Mouse (Mus musculus): ENCODE data around the gene Hpse2.

The Hpse2 gene

GRCm38 (mm10) chr19:42767361-42767760 is 620.8 kb downstream of the Hpse2 start:
- DNase-seq, result no peak

DNA sequence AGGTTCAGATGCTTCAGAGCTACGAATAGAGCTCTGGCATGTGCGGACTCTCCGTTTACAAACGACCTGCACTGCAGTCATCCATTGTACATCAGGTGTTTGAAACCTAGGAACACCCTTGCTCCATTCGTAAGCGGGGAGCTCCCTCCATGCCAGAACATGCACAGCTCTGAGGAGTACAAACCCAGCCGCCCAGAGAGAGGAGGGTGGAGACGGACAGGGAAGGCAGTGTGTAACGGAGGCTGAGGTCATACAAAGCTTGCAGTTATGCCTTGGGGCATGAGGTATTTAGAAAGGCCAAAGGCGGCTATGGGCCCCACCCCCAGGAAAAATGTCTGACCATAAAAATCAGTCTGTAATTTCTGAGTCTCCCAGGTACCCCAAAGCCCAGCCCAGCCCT is 623.8 kb downstream of the Hpse2 start:
- DNase-seq, result no peak

- no peak for DNase-seq
Observed at GRCm38 (mm10) chr19:42756671-42757070, 631.5 kb downstream of the Hpse2 start.

GRCm38 (mm10) chr19:42755148-42755870 is 632.8 kb downstream of the Hpse2 start:
- DNase-seq, result no peak

- DNase-seq, result peak; percentile 35
Observed at GRCm38 (mm10) chr19:42753141-42753917, 634.8 kb downstream of the Hpse2 start.

DNA sequence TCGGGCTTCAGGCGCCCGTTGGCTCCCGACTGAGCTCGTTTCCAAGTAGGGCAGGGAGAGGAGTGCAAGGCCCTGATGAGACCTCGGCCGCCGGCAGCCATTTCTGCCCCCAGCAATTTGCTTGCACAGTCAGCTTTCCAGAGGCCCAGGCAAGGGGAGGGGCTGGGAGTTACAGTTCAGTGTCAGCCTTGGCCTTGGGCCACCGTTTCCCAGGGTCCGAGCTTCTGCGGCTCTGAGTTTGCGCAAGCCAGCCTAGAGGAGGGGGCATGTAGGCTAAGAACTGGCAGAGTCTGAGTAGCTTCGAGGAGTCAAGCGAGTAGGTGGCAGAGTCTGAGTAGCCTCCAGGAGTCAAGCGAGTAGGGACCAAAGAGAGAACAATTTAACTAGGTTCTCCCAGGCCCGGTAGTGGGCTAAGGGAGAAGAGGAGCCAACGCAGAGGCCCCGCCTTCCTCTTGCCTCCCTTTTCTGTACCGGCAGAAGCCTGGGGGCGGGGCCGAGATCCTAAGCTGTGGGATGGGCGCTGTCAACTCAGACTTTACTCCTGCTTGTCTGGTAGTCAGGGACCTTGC is 635.7 kb downstream of the Hpse2 start, which contains the start of gene Pyroxd2:
Gene Pyroxd2, minus strand, starts transcription at position 413 of the 569 bp plus-strand sequence.
- DNase-seq, result peak; percentile 41

DNA sequence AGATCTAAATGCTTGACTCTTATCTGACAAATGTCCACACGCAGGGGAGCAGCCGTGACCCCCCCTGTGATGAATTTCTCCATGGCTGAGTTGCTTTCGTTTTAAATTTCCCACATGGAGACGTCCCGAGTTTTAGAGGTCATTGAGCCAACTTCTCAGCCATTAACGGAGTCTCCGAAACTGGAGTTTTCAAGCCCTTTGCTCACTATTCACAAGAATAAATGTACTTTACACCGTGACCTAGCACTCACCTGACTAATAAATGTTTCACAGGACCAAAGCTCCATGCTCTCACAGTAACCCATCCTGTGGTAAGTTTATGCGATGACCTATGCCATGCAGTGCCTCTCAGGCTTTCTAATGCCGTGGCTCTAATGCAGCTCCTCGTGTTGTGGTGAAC is 638.0 kb downstream of the Hpse2 start:
- no peak for DNase-seq

DNA sequence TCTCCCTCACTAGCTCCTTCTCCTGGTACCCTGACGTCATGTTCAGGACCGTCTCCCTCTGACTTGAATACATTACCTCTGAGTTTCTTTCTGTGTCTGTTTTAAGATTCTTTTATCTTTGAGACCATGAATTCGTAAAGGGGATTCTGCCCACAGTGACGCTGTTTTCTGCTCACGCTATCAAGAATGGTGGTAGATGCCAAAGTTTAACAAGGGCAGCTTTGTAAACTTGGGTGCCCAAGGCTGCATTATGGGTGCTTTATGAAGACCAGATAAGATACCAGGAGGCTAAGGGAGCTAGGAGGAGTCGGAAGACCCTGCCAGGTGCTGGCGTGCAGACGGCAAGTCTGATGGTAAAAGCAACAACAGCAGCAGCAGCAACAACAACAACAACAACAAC is 641.5 kb downstream of the Hpse2 start:
- DNase-seq, result no peak

DNA sequence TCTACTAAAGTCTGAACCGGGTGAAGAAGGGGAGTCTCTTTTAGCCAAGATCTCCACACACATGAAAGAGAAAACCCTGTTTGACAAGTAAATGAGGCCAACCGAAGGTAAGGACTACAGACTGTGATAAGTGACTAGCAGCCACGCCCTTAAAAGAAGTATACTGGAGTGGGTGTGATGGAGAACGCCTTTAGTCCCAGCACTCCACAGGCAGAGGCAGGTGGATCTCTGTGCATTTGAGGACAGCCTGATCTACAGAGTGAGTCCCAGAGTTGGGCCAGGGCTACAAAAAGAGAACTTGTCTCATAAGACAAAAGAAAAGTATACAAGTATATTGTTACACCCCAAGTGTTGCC is 642.3 kb downstream of the Hpse2 start:
- DNase-seq, result no peak

DNA sequence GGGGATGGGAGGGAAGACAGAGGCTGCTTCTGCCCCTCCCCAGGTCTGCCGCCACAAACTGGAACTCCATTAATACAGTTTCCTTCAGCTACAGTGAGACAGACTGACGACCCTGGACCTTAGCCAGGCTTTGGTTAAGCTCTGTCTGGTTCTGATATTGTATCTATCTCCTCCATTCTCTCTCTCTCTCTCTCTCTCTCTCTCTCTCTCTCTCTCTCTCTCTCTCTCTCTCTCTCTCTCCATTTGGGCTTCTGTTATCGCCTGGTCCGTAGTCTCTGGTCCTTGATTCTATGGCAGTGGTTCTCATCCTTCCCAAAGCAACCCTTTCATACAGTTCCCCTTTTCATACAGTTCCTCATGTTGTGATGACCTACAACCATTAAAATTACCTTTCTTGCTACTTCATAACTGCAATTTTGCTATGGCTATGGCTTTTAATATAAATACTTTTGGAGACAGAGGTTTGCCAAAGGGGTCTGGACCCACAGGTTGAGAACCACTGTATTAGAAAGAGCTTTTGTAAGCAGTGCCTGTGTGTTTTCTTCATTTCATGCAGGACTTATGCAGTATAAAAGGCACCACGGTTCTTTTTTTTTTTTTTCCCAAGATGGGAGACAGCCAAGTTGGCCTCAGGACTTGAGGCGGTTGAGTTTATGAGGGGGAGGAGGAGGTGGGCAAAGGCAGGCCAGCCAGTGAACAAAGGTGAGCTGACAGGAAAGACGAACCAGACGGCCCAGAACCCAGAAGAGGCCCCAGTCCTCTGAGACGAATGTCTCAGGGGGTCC is 642.9 kb downstream of the Hpse2 start:
- DNase-seq, result no peak

GRCm38 (mm10) chr19:42744162-42744586 is 644.0 kb downstream of the Hpse2 start:
- DNase-seq, result peak; percentile 25

GRCm38 (mm10) chr19:42743261-42743660 is 644.9 kb downstream of the Hpse2 start:
- no peak for DNase-seq

DNA sequence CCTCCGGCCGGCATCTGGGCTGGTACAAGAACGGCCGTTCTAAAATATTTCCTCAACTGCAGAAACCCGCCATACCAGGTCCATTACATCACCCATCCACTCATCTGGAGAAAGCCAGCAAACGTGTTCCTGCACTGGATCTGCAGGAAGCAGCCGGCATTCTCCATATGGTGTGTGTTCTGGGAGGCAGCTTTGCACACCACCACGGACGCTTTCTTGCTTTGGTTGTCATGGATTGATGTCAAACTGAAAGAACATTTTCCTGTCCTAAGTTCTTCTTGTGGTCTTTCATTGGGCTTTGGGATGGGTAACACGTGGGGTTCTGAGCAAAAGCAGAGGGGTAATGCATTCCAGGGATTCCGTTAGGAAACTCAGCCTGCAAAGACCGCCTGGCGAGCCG is 646.3 kb downstream of the Hpse2 start:
- no peak for DNase-seq

DNA sequence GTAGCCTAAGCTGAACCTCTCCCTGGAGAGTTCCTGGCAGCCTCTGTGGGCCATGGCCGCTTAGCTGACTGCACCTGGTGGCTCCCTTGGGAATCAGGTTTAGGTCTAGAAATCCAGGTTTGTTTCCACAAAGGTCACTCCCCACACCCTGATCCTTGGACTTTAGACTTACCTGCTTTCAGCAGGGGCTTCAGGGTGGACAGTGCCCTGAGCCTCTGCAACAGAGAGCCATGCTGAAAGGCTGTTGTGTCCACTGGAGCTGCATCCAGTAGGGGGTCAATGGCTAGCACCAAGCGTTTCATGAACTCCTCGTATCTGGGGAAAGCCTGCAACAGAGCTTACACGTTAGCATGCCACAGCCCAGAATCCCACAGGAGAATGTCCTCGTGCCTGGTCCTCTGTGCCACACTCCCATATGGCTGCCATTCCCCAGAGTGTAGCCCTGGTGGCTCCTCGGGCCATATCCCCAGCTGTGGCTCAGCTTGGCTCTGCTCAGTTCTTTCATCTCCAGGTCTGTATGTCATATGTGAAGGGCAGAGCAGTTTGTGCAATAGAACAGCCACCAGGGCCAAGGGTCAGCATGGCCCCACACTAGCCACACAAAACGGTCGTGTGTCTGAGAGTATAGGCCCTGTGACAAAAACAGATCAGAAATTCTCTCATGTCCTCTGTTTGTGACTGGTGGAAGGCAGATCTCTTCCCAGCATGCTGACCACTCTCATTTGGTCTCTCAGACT is 647.8 kb downstream of the Hpse2 start:
- no peak for DNase-seq

GRCm38 (mm10) chr19:42739734-42740133 is 648.4 kb downstream of the Hpse2 start:
- DNase-seq, result no peak

GRCm38 (mm10) chr19:42737753-42738152 is 650.4 kb downstream of the Hpse2 start:
- DNase-seq, result no peak
